Mouse (Mus musculus) gastrocnemius, postnatal 10 days (tissue): ENCODE measurements at regions not wholly inside any gene's neighbourhood (a gene's known extent, or its start where the extent isn't known, plus 50 kb on each side); places are given as distances from the start of the nearest gene placed in this dataset.
"Not testable (repeated sequence)": the region's sequence is repeated elsewhere in the genome, so short reads cannot be mapped to it uniquely, and the experiment has no call there.

Source experiments
- DNase-seq: peaks from one replicate; pipeline ENCODE4 v3.0.0; 2021; ENCODE audit warnings: mixed read lengths

DNA sequence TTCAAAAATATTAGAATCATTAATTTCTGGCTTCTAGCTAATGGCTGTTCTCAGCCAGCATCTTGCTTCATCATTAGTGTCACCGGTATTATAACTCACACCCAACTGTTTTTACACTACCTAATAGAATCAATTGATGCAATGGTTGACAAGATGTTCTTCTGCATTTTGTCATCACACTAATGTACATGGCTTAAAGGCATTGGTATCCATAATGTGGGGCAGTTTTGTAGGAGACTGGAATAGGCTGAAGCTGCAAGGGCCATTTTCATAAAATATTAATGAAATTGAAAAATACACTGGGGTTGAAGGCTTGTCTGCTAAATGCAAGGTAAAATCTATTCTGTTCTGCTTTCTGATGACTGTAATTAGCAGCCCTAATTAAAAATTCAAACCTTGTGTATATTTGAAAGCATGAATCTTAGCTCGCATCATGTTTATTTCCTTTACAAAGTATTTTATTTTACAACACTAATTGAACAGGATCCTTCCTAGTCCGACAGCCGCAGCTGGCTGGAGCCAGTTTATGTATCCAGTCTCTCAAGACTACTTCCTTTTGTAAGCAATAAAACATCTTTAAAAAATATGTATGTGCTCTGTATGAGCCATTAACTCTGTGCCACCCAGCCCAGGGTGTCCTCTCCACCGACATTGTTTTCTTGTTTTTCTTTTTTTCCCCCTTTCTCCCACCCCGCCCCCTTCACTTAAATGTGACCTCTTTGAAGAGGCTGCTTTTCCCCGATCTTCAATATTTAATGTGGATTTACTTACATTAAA, 259.6 kb downstream of the Pou4f1 start:
- DNase-seq: no peak

DNA sequence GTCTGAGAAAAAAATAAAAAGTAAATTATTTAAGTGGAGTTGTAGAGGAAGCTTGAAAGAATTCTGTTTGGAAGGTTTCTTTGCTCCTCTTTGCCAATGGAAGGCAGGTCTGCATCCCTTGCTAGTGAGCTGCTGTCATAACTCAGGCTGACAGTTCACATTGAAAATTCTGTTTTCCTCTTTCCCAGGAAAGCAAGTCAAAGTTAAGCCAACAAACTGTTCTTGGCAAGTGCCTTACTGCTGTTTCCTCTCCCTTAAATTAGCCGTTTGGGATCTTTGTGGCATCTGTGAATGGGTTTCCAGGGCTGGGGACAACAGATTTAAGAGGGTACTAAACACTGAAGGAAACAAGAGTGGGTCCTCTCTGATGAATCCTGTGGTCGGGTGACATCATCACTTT, 261.2 kb downstream of the Pou4f1 start:
- DNase-seq: no peak

DNA sequence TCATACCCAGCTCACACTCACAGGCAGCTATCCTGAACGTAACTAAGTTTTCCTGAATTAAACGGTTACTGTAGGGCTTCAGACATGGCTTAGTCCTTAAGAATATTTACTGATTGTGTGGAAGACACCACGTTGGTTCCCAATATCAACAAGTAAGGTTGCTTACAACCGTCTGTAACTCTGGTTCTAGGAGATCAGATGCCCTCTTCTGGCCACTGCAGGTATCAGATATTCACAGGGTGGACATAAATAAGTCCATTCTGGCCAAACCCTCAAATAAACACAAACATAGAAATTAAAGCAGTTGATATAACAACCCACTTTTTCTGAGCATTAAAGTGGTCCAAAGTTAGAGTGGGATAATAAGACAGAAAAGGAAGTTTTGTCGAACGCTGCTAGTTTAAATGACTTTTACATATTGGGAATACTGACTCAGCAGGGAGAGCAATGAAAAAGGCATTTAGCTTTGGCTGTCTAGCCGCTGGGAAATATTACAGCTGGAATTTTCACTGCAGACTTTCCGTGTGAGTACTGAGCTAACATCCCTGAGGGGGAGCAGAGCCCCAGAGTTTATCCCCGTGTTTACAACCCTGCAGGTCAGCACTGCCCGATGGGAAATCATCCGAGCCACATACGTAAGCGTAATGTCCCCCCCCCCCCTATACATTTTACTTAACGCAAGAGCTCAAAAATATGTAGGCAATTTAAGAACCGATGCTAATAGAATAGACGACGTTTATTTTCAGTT, 264.4 kb downstream of the Pou4f1 start:
- DNase-seq: no peak

DNA sequence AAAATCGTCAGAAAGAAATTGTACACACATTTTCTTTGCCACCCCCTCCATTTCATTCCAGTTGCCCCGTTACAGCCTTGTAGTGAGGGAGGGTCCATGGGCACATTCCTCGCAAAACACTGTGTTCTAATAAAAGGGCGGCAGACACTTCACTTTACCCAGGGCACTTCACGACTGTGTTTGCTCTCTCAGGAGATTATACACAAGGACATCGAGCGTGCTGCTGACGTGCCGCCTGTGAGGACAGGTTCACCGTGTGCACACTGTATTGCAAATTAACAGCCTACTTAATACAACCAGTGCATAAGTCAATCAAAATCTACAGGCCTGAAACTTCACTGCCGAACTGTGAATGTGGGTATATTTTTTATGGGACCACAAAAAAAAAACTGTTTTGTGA, 274.6 kb downstream of the Pou4f1 start:
- no peak for DNase-seq

DNA sequence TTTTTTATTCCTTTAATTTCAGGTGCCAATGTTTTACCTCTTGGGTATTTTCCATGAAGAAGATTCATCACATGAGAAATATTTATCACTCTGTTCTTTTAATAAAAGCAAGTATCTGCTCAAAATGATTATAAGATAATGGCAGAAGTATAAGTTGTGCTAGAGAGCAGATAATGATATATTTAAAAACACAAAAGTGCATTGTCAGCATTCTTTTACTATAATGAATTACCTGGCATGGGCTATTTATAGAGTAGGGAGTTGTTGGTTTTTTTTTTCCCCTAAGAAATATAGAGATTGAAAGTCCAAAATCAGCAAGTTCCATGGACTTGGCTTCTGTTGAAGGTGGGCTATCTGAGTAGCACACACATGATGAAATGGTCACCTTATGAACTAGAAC, 292.7 kb downstream of the Pou4f1 start:
- no peak for DNase-seq

DNA sequence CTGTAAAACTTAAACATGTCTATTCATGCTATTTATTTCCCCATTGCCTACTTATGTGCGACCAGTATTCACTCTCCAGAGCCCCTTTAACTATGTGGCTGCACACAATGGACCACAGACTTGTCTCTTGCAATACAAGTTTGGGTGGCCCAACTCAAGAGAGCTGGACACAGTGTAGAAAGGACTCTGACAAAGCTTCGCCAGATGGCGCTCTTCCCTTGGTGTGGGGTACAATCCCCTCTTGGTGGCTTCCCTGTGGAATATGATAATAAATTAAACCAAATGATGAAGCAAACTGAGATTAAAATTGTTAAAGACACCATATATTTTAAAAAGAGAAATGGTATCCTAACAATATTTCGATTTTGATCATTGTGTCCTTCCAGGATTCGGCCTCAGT, 302.6 kb upstream of the Ednrb start:
- peak; percentile 26 for DNase-seq

DNA sequence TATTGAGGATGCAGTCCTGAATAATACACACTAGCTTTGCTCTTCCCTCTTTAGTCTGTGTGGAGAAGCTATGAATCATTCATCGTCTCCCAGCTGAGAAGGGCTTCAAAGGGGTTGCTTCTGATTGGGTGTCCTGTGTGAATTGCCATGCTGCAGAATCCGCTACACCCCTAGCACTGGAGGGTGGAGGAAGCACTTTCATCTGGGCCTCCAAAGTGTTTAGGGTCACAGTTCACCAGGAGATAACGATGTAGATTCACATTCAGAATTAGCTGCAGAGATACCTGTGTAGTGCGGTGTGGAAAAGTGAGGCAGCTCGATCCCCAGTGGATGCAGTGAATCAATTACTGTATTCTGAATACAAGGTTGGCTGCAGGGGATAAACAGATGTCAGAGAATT, 301.2 kb upstream of the Ednrb start:
- DNase-seq: no peak

DNA sequence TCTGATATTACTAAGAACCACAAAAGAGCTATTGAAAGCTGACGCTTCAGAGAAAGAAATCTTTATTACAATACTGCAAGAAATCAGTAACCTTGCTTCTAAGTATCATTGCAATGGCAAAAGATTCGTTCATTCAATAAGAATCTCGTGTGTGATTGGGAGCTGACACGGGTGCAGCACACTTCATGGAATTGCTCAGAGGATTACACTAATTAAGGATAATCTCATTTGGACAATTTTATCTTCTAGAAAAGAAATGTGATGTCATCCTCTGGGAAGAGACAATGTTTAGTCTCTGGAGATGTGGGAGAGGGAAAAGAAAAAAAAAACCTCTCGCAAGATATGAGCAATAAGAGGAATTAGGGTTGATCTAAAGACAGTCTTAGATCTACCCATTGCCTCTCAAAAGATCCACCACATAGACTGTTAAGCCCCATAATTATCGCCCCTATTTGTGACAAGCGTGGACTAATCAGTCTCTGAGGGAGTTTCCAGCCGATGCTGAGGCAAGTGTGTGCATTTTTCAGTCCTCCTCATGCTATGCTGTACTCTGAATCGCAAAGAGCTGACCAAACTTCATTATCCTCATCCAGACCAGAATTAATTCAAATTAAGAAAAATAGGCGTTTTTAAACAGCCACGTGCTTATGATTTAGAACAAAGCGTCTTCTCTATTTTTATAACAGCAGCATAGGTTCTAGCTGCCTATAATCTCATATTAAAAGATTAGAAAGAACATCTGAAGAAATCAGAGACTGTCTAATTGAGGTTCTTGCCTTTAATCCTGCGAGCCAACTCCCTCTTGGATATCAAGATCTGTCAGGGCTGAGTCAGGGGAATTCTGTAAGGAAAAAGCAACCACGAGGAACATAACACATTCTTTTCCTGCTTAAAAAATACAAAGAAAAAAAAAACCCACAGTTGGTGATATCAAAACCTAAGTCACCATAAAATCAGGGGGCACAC, 271.1 kb upstream of the Ednrb start:
- DNase-seq: no peak

DNA sequence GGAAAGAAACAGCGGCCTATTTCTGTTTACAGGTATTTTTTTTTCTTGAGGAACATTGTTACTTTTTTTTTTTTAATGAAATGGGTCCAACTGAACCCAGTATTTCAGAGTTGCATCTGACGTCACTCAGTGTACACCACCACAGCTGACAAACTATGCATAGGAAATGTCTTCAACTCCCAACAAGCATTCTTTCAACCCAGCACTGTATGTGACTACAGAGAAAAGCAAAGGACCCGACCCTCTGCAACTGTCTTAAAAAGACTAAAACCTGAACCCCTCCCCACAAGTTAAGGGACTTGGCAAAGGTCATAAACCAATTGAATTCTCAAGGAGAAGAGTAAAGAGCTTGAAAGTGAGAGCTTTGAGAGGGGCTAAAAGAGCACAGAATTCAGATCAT, 270.0 kb upstream of the Ednrb start:
- no peak for DNase-seq

DNA sequence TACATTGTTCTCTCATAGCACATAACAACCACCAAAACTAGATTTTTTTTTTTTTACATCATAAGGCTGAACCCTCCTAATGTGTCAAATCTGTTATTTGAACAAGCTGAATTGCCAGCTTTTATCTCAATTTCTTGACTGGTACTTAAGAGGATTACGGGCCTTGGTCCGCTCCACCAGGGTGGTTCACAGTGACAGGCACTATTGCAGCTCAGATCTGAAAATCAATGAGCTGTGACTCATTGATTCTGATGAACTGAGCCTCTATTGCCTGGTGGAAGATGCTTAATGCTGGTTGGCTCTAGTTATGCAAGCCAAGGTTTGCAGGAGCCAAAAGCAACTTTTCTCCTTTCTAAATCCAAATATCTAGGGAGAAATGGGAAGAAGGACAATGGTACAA, 269.2 kb upstream of the Ednrb start:
- no peak for DNase-seq

DNA sequence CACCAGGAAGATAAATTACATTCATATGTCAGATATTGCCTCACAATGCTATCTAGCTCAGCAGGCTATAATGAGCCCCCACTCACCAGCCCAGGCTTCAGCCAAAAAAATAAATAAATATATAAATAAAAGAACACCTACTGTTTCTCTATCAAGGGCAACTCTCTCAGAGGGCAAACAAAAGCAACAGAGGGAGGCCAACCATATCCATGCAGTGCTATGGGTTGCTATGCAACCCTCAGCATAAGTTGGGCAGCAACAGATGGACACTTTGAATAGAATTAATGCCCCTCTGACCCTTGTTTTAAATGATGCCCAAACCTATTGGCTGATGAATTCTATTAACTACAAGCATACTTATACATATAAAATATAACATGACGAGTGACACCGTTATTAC, 242.2 kb upstream of the Ednrb start:
- no peak for DNase-seq

DNA sequence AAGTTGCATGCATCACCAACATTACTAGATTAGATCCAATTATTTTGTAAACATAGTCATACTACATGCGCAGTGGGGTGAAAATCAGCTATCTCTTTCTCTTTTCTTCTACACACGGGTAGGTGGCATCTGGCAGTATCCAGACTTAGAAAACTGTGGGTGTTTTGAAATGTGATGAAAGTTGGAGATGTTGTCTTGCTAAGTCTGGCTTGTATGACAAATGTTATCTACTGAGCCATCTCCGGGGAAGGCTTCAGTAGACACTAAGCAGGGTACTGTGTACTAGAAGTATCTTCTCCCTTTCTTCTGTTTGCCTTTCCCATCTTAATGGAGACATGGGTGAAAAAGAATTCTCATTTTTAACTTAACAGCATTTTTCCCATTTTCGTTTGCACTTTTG, 220.0 kb upstream of the Ednrb start:
- DNase-seq: not testable (repeated sequence)

DNA sequence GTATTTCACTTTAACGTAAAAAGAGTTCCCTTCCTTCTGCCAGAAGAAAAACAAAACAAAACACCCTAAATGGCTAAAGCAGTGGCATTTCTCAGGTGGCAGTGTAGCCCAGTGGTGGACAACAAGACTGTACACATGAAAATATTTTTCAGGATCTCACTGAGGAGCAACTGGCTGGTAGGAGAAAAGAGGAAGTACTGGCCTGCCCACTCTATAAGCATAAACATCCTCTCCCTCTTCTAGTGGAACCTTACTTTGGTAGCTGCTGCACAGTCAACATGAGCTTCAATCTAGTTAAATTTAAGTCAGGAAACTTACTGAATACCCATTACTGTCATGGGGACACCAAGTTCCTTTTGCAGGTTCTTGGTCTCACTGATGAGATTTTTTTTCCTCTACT, 209.5 kb upstream of the Ednrb start:
- no peak for DNase-seq

DNA sequence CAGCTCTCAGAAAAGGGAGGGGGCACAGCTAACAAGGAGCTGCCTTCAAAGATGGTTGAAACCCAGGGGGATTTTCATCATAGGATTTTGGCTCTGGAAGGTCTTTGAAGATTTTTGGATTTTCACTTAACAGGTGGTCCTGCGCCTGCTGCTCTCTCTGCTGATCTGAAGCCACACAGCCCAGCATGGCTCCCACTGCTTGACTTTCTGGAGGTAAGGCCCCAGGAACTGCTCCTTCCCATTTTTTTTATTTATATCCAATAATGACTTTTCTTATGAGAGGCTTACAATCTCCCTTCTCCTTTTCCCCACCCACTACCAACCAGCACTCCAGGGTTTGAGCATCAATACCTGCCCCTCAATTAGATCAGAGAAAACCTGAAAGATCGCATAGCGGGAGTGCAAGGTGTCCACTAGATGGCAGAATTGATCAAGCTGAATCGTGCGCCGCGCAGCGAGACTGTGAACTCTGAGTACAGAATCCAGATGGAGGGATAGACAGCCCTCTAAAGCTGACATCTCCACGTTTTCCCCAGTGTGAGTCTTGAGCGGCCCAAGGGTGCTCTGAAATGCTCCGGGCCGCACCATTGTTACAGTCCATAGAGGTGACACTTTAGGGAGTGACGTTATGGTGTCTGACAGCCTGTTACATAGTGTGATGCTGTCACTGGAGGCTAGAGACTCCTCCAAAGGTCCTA, 194.6 kb upstream of the Ednrb start:
- DNase-seq: peak; percentile 45

DNA sequence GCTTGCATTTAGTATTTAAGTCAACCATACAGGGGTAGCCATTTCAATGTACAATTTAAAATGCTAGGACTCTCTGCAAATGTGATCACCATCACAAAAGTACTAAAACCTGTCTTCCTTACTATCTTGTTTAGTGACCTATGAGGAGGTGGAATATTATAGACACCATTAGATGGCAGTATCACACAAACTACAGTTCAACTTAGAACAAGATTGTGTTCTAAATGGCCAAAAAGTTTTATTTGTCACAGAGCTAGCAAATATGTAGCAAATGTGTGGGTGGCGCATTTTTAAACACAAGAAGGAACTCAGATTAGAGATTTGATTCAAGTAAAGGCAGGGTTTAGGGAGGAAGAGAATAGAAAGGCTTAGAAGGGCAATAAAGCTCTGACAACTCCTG, 189.4 kb upstream of the Ednrb start:
- DNase-seq: no peak

DNA sequence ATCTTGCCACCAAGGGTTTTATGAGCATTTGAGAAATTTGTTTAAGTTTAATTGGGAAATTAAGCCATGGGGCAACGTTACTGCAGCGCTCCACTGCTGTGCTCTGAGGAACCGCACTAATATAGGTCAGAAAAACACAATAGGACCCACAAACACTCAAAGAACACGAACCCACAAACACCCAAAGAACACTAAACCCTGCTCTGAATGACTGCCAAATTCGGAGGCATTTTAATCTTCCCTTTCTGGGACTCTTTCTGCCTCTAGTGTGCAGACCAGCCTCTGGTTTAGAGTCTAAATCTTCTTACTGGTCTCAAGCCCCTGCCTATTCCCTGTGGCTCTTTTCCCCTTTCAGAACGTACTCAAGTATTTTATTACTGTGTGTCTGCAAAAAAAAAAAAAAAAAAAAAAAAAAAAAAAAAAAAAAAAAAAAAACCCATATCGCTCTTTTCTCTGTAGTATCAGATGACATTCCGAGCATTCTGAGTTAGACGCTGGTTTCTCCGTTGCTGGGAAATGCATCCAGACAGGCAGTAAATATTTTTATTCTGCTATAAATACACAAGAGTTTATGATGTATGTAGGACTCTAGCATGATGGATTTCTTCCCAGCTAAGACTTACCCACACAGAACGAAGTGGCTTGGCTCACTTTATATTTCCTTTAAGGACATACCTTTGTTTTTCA, 186.7 kb upstream of the Ednrb start:
- no peak for DNase-seq

DNA sequence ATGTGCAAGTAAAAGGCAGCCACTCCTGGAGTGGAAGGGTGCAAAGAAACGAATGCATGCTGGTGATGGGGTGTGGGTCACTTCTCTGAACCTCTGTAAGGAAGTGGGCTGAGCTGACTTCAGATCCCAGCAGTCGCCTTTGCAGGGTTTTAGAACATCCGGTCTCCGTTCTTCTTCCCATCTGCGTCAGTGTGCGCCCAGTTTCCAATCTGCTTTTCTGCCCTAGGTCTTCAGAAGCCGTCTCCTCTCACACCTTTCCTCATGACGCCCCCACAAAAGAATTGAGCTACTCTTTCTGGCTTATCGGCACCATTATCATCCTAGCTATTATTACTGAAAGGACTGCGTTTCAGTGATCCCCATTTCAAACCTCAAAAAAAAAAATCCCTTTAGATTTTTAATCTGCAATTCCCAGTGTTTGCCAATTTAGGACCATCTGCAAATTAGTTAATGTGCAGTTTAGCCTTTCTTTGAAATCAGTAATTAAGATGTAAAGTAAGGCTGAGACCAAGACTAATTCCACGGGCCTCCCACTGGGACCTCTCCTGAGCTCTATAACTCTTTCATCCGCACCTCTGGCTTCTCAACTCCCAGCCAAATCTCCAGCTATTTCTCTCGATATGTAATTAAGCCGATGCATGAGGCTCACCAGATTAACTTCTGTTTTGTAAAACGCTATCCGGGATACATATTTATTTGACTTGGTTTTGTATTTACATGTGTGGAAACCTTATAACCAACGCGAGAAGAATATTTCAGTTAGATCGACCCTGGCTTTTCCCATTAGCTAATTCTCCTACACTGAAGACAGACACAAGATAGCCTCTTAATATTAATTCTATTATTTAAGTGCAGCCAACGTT, 185.7 kb upstream of the Ednrb start:
- no peak for DNase-seq

DNA sequence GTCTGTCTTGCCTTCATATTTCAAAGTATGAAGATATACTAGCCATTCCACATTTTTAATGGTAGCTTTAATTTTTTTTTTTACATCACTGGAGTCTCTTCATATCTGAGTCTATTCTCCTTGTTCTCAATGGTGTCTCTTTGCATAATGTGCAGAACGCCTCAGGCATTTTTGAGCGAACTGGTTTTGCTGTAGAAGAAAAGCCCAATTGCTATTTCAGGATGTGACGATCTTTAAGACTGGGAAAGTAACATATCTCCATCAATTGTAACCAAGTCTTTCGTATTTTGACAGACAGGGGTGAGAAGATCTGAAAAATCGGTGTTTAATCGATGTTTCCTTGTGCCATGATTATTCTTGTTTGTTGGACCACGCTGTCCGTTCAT, 183.7 kb upstream of the Ednrb start:
- no peak for DNase-seq

DNA sequence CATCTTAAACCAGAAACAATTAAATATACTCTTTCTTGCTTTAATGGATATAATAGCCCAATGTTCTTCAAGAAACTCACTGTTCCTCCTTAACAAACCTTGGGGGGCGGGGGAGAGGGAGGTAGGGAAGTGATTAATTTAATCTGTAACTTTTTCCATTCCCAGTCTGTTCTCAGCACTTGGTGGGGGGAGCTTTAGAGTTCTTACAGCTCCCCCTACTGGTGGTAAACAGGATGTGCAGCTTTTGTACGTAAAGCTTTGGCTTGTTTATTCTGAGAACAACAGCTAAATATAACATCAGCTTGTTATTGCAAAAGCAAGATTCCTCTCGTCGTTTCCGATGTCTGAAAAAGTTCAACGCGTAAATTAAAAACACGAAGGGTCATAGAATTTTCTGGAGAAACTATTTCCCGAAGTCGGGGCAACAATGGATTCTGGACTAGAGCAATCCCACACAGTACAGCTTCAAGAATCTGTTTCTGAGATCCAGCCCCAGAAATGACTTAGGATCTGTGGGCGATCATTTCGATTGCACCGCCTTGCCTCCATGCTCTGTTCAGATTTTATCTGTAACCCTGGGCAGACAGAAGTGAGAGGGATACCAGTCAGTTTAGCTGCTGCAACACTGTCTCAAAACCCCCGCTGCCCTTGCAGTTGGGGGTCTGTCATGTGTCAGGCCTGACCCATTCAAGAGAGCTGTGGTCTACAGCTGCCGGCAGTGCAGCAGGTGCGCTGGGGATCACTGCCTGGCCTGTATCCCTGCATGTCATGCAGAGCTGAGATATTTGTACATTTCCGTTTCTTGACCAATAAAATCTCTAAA, 183.1 kb upstream of the Ednrb start:
- peak; percentile 20 for DNase-seq

DNA sequence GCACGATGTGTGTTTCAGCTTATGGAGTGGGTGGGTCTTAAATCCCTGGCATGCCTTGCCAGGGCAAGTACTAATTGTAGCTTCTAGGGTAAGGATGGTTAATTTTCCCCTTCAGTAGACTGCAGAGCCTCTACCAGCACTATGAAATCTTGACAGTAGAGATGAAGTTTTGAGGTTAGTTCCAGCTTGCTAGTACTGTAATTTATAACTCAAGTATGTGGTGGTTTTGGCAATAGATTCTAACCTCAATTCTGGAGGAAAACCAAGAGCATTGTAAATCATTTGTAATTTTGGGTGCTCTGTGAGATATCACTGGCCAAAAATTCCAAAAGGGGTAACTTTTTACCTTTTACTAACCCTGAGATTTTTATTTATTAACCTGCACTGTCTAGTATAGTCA, 164.3 kb upstream of the Ednrb start:
- DNase-seq: no peak
